Mouse (Mus musculus) left cerebral cortex, postnatal 4 days (tissue): ENCODE measurements at regions not wholly inside any gene's neighbourhood (a gene's known extent, or its start where the extent isn't known, plus 50 kb on each side); places are given as distances from the start of the nearest gene placed in this dataset.
"Not testable (repeated sequence)": the region's sequence is repeated elsewhere in the genome, so short reads cannot be mapped to it uniquely, and the experiment has no call there.

ENCODE experiments used
- DNase-seq: peaks from one replicate; pipeline ENCODE4 v3.0.0-alpha.2; 2022
- intact Hi-C: fragments of 180-260 bp; cut with DNase I; formaldehyde crosslinking; loops from one replicate; pipeline ENCODE4 v1.15.1; 2025

- no peak for DNase-seq
- intact Hi-C loops, result no loop called here
Measured at GRCm38 (mm10) chr3:21952695-21953415, 123.6 kb upstream of the Tbl1xr1 start.

- intact Hi-C loops, result no loop called here
- no peak for DNase-seq
Measured at GRCm38 (mm10) chr3:21953416-21953810, 123.0 kb upstream of the Tbl1xr1 start.

GRCm38 (mm10) chr3:21955681-21956080 lies 120.8 kb upstream of the Tbl1xr1 start:
- intact Hi-C loops, result no loop called here
- no peak for DNase-seq

GRCm38 (mm10) chr3:21957105-21957504 lies 119.3 kb upstream of the Tbl1xr1 start:
- intact Hi-C loops, result not testable (repeated sequence)

GRCm38 (mm10) chr3:21958595-21959286 lies 117.7 kb upstream of the Tbl1xr1 start:
- DNase-seq, result no peak
- intact Hi-C loops, result no loop called here

More at GRCm38 (mm10) chr3:21957105-21957504, 119.3 kb upstream of the Tbl1xr1 start:
- DNase-seq, result not testable (repeated sequence)

GRCm38 (mm10) chr3:21961091-21961490 lies 115.4 kb upstream of the Tbl1xr1 start:
- DNase-seq, result no peak
- intact Hi-C loops, result no loop called here

- DNase-seq, result no peak
- intact Hi-C loops, result no loop called here
Measured at GRCm38 (mm10) chr3:21961746-21962145, 114.7 kb upstream of the Tbl1xr1 start.

- no peak for DNase-seq
- intact Hi-C loops, result no loop called here
Measured at GRCm38 (mm10) chr3:21962360-21962782, 114.1 kb upstream of the Tbl1xr1 start.

- DNase-seq, result no peak
- intact Hi-C loops, result no loop called here
Measured at GRCm38 (mm10) chr3:21962921-21963732, 113.3 kb upstream of the Tbl1xr1 start.

GRCm38 (mm10) chr3:21963733-21964351 lies 112.6 kb upstream of the Tbl1xr1 start:
- intact Hi-C loops, result no loop called here
- DNase-seq, result no peak

- intact Hi-C loops, result no loop called here
Measured at GRCm38 (mm10) chr3:21964438-21964837, 112.0 kb upstream of the Tbl1xr1 start.

GRCm38 (mm10) chr3:21965556-21965955 lies 110.9 kb upstream of the Tbl1xr1 start:
- intact Hi-C loops, result no loop called here
- DNase-seq, result no peak

More at GRCm38 (mm10) chr3:21964438-21964837, 112.0 kb upstream of the Tbl1xr1 start:
- DNase-seq, result no peak

GRCm38 (mm10) chr3:21971731-21972130 lies 104.7 kb upstream of the Tbl1xr1 start:
- DNase-seq, result no peak
- intact Hi-C loops, result no loop called here

GRCm38 (mm10) chr3:21973153-21973552 lies 103.3 kb upstream of the Tbl1xr1 start:
- intact Hi-C loops, result no loop called here
- DNase-seq, result no peak

- intact Hi-C loops, result no loop called here
- no peak for DNase-seq
Measured at GRCm38 (mm10) chr3:21973681-21974080, 102.8 kb upstream of the Tbl1xr1 start.

GRCm38 (mm10) chr3:21974766-21975165 lies 101.7 kb upstream of the Tbl1xr1 start:
- intact Hi-C loops, result no loop called here
- no peak for DNase-seq

GRCm38 (mm10) chr3:21977775-21978174 lies 98.7 kb upstream of the Tbl1xr1 start:
- DNase-seq, result no peak
- intact Hi-C loops, result no loop called here

GRCm38 (mm10) chr3:21982991-21983390 lies 93.5 kb upstream of the Tbl1xr1 start:
- DNase-seq, result no peak
- intact Hi-C loops, result no loop called here

GRCm38 (mm10) chr3:21983993-21984725 lies 92.3 kb upstream of the Tbl1xr1 start:
- intact Hi-C loops, result no loop called here
- DNase-seq, result no peak

- intact Hi-C loops, result no loop called here
- no peak for DNase-seq
Measured at GRCm38 (mm10) chr3:21984807-21985206, 91.6 kb upstream of the Tbl1xr1 start.
